Mouse (Mus musculus) limb, embryonic 12.5 days (tissue): ENCODE results near the gene Psmb3. TPM values are rescaled to one million over a fixed set of nuclear protein-coding genes. Genes with fewer than 3 reads are reported as not detected.
"Not testable (repeated sequence)": the region's sequence is repeated elsewhere in the genome, so short reads cannot be mapped to it uniquely, and the experiment has no call there.

Experiments
- ATAC-seq: fragments of 200-750 bp; cut with Nextera tagmentation; 2 replicates; pipeline ENCODE4 v1.8.0; 2017; ENCODE audit warnings: low read depth, moderate TSS enrichment; ENCODE audit not compliant: insufficient number of reproducible peaks, insufficient read depth, low FRiP score, low TSS enrichment
- H3K27ac ChIP-seq: fragments of 300-500 bp; sonication (generic); 2 replicates; pipeline ENCODE4 v1.5.1; 2016; ENCODE audit warnings: mild to moderate bottlenecking, moderate library complexity
- H3K27me3 ChIP-seq: fragments of 300-500 bp; sonication (generic); 2 replicates; pipeline ENCODE4 v1.6.1; 2016; ENCODE audit warnings: mild to moderate bottlenecking, moderate library complexity
- H3K36me3 ChIP-seq: fragments of 300-500 bp; sonication (generic); 2 replicates; pipeline ENCODE4 v1.6.1; 2016; ENCODE audit warnings: mild to moderate bottlenecking, moderate library complexity
- H3K4me1 ChIP-seq: fragments of 300-500 bp; sonication (generic); replicated peaks from 2 replicates; pipeline ENCODE4 v1.6.1; 2016
- H3K4me2 ChIP-seq: fragments of 300-500 bp; sonication (generic); 2 replicates; pipeline ENCODE4 v1.6.1; 2016; ENCODE audit warnings: mild to moderate bottlenecking, moderate library complexity
- H3K4me3 ChIP-seq: fragments of 300-500 bp; sonication (generic); replicated peaks from 2 replicates; pipeline ENCODE4 v1.5.1; 2016; ENCODE audit warnings: mild to moderate bottlenecking
- H3K9ac ChIP-seq: fragments of 300-500 bp; sonication (generic); replicated peaks from 2 replicates; pipeline ENCODE4 v1.6.1; 2016; ENCODE audit warnings: mild to moderate bottlenecking, moderate library complexity
- H3K9me3 ChIP-seq: fragments of 300-500 bp; sonication (generic); 2 replicates; pipeline ENCODE4 v1.6.1; 2016; ENCODE audit warnings: mild to moderate bottlenecking, moderate library complexity
- WGBS: fragments of 180-500 bp; shearing (Covaris S2); methylation state at CpG from one replicate; pipeline ENCODE4 v1.1.7; 2016; 5-methylcytosine and 5-hydroxymethylcytosine counted together
- polyA plus RNA-seq: library from polyadenylated mRNA; unstranded; fragments of >200 nt; fragmentation: Nextera tagmentation; extraction: Ambion mirVana; gene quantifications from 2 replicates; pipeline ENCODE4 v1.2.1, GENCODE M21; 2016

The Psmb3 gene
- polyA plus RNA-seq, 1 experiment from 2014 or later: 481 TPM

- peak overlapping the region; percentile 97 for H3K27ac ChIP-seq
- peak overlapping the region; percentile 88 for H3K4me2 ChIP-seq
- H3K4me1 ChIP-seq: peaks cover 62% of the 10 kb centered on the region
- WGBS: 56% methylated on average over 11 of the region's 11 CpGs
- H3K4me3 ChIP-seq: peak overlapping the region; percentile 85
- H3K36me3 ChIP-seq: peaks cover 21% of the 10 kb centered on the region
- no peaks in the 10 kb centered on the region for H3K27me3 ChIP-seq
- H3K9ac ChIP-seq: peak overlapping the region; percentile 91
- no peak for ATAC-seq
- H3K9me3 ChIP-seq: no peaks in the 10 kb centered on the region
Measured at GRCm38 (mm10) chr11:97697199-97697890, 5.9 kb upstream of the Psmb3 start.

- H3K36me3 ChIP-seq: peaks cover 14% of the 10 kb centered on the region; the same call in 1 of the 2 replicates
- H3K4me3 ChIP-seq: peak overlapping the region; percentile 85
- WGBS: under 1% methylated on average over 14 of the region's 14 CpGs
- H3K9me3 ChIP-seq: no peaks in the 10 kb centered on the region
- no peak; the same call in 1 of the 2 replicates for ATAC-seq
- H3K4me2 ChIP-seq: peak overlapping the region; percentile 88
- H3K9ac ChIP-seq: peak overlapping the region; percentile 91
- H3K27me3 ChIP-seq: no peaks in the 10 kb centered on the region
- peak overlapping the region; percentile 97 for H3K27ac ChIP-seq
- peaks cover 62% of the 10 kb centered on the region for H3K4me1 ChIP-seq
Measured at GRCm38 (mm10) chr11:97697891-97698529, 5.2 kb upstream of the Psmb3 start.

GRCm38 (mm10) chr11:97698741-97699611, 4.2 kb upstream of the Psmb3 start:
- peaks cover 5% of the 10 kb centered on the region; the same call in 1 of the 2 replicates for H3K36me3 ChIP-seq
- H3K4me3 ChIP-seq: peak overlapping the region; percentile 85
- H3K27me3 ChIP-seq: no peaks in the 10 kb centered on the region
- WGBS: under 1% methylated on average over 60 of the region's 63 CpGs
- H3K9me3 ChIP-seq: no peaks in the 10 kb centered on the region
- ATAC-seq: no peak
- peak overlapping the region; percentile 91 for H3K9ac ChIP-seq
- peak overlapping the region; percentile 88 for H3K4me2 ChIP-seq
- peak overlapping the region; percentile 97 for H3K27ac ChIP-seq
- peaks cover 60% of the 10 kb centered on the region for H3K4me1 ChIP-seq

- H3K9me3 ChIP-seq: no peaks in the 10 kb centered on the region
- peak overlapping the region; percentile 97 for H3K27ac ChIP-seq
- H3K36me3 ChIP-seq: peaks cover 5% of the 10 kb centered on the region; the same call in 1 of the 2 replicates
- H3K4me3 ChIP-seq: peak overlapping the region; percentile 85
- H3K27me3 ChIP-seq: no peaks in the 10 kb centered on the region
- peaks cover 60% of the 10 kb centered on the region for H3K4me1 ChIP-seq
- 0% methylated on average over 6 of the region's 9 CpGs for WGBS
- peak overlapping the region; percentile 88 for H3K4me2 ChIP-seq
- ATAC-seq: no peak
- H3K9ac ChIP-seq: peak overlapping the region; percentile 91
Measured at GRCm38 (mm10) chr11:97699626-97700002, 3.6 kb upstream of the Psmb3 start.

- WGBS: under 1% methylated on average over 81 of the region's 85 CpGs
- H3K4me3 ChIP-seq: peak within 1 kb of the TSS; percentile 85
- peak within 1 kb of the TSS; percentile 97 for H3K27ac ChIP-seq
- H3K27me3 ChIP-seq: no peaks in the 10 kb centered on the region
- no peak for ATAC-seq
- H3K36me3 ChIP-seq: peaks cover 3% of the 10 kb centered on the region; the same call in 1 of the 2 replicates
- H3K9me3 ChIP-seq: no peaks in the 10 kb centered on the region
- peak within 1 kb of the TSS; percentile 91 for H3K9ac ChIP-seq
- peak within 1 kb of the TSS; percentile 88 for H3K4me2 ChIP-seq
- peaks cover 56% of the 10 kb centered on the region for H3K4me1 ChIP-seq
Measured at GRCm38 (mm10) chr11:97700003-97700745, 3.0 kb upstream of the Psmb3 start, which contains the start of gene Pcgf2. Pcgf2 (minus strand) TSS chr11:97700497.

GRCm38 (mm10) chr11:97700746-97701580, 2.2 kb upstream of the Psmb3 start:
- WGBS: 16% methylated on average over 30 of the region's 30 CpGs
- Histone ChIP-seq H3K27me3 (no peaks in the 10 kb centered on the region), H3K4me3 (peak overlapping the region; percentile 85), H3K9ac (peak overlapping the region; percentile 91), H3K27ac (peak overlapping the region; percentile 97), H3K4me2 (peak overlapping the region; percentile 88), H3K36me3 (peaks cover 3% of the 10 kb centered on the region; the same call in 1 of the 2 replicates), H3K9me3 (no peaks in the 10 kb centered on the region), H3K4me1 (peaks cover 48% of the 10 kb centered on the region)
- ATAC-seq: no peak

- Histone ChIP-seq H3K4me2 (peak overlapping the region; percentile 88), H3K36me3 (peaks cover 11% of the 10 kb centered on the region), H3K27ac (peak overlapping the region; percentile 87; the same call in 1 of the 2 replicates), H3K9ac (0 out of 2 replicates have a peak overlapping the region, but pooled peaks have one; percentile 91), H3K4me1 (peaks cover 40% of the 10 kb centered on the region), H3K27me3 (no peaks in the 10 kb centered on the region), H3K4me3 (peak overlapping the region; percentile 85), H3K9me3 (no peaks in the 10 kb centered on the region)
- no peak for ATAC-seq
- 55% methylated on average over 15 of the region's 15 CpGs for WGBS
Measured at GRCm38 (mm10) chr11:97701581-97702392, 1.4 kb upstream of the Psmb3 start.

GRCm38 (mm10) chr11:97702393-97702745, 830 bp upstream of the Psmb3 start:
- Histone ChIP-seq H3K36me3 (peaks cover 17% of the 10 kb centered on the region), H3K27me3 (no peaks in the 10 kb centered on the region), H3K27ac (peak overlapping the region; percentile 87), H3K9ac (peak overlapping the region; percentile 60), H3K4me3 (peak overlapping the region; percentile 82), H3K4me2 (peak overlapping the region; percentile 88), H3K4me1 (peaks cover 34% of the 10 kb centered on the region), H3K9me3 (no peaks in the 10 kb centered on the region)
- under 1% methylated on average over 24 of the region's 24 CpGs for WGBS
- ATAC-seq: no peak

GRCm38 (mm10) chr11:97710067-97710466, 6.9 kb downstream of the Psmb3 start:
- WGBS: 74% methylated on average over 2 of the region's 2 CpGs
- not testable (repeated sequence) for H3K4me1 ChIP-seq, H3K9me3 ChIP-seq, H3K27ac ChIP-seq, H3K4me2 ChIP-seq, H3K4me3 ChIP-seq, H3K9ac ChIP-seq, ATAC-seq, H3K27me3 ChIP-seq
- peaks cover 83% of the 10 kb centered on the region for H3K36me3 ChIP-seq
